Mouse (Mus musculus) hindbrain, embryonic 15.5 days (tissue): ENCODE measurements around the gene Akap11. TPM values are rescaled to one million over a fixed set of nuclear protein-coding genes. Genes with fewer than 3 reads are reported as not detected.
"Not testable (repeated sequence)": the region's sequence is repeated elsewhere in the genome, so short reads cannot be mapped to it uniquely, and the experiment has no call there.

Experiments used
- ATAC-seq: fragments of 200-750 bp; cut with Nextera tagmentation; 2 replicates; pipeline ENCODE4 v1.8.0; 2017; ENCODE audit warnings: low read depth, moderate number of reproducible peaks, moderate TSS enrichment; ENCODE audit not compliant: low FRiP score
- H3K27ac ChIP-seq: fragments of 300-500 bp; sonication (generic); replicated peaks from 2 replicates; pipeline ENCODE4 v1.5.1; 2015; ENCODE audit warnings: mild to moderate bottlenecking, inconsistent platforms
- H3K27me3 ChIP-seq: fragments of 300-500 bp; sonication (generic); 2 replicates; pipeline ENCODE4 v1.6.1; 2015; ENCODE audit warnings: control low read depth, inconsistent platforms
- H3K36me3 ChIP-seq: fragments of 300-500 bp; sonication (generic); 2 replicates; pipeline ENCODE4 v1.6.1; 2015; ENCODE audit warnings: control low read depth, inconsistent platforms
- H3K4me1 ChIP-seq: fragments of 300-500 bp; sonication (generic); replicated peaks from 2 replicates; pipeline ENCODE4 v1.6.1; 2015; ENCODE audit warnings: control low read depth, inconsistent platforms
- H3K4me2 ChIP-seq: fragments of 300-500 bp; sonication (generic); 2 replicates; pipeline ENCODE4 v1.6.1; 2015; ENCODE audit warnings: moderate library complexity, mild to moderate bottlenecking, inconsistent platforms
- H3K4me3 ChIP-seq: fragments of 300-500 bp; sonication (generic); 2 replicates; pipeline ENCODE4 v1.5.1; 2015; ENCODE audit warnings: mild to moderate bottlenecking, inconsistent platforms
- H3K9ac ChIP-seq: fragments of 300-500 bp; sonication (generic); 2 replicates; pipeline ENCODE4 v1.6.1; 2015; ENCODE audit warnings: inconsistent platforms
- H3K9me3 ChIP-seq: fragments of 300-500 bp; sonication (generic); 2 replicates; pipeline ENCODE4 v1.6.1; 2016; ENCODE audit warnings: control low read depth, inconsistent platforms
- WGBS: fragments of 180-500 bp; shearing (Covaris S2); methylation state at CpG from one replicate; pipeline ENCODE4 v1.1.7; 2015; 5-methylcytosine and 5-hydroxymethylcytosine counted together
- polyA plus RNA-seq: library from polyadenylated mRNA; unstranded; fragments of >200 nt; fragmentation: Nextera tagmentation; extraction: Ambion mirVana; gene quantifications from 2 replicates; pipeline ENCODE4 v1.2.1, GENCODE M21; 2015

Gene Akap11
- polyA plus RNA-seq: 33.2 and 36.8 TPM in 2 replicates

DNA sequence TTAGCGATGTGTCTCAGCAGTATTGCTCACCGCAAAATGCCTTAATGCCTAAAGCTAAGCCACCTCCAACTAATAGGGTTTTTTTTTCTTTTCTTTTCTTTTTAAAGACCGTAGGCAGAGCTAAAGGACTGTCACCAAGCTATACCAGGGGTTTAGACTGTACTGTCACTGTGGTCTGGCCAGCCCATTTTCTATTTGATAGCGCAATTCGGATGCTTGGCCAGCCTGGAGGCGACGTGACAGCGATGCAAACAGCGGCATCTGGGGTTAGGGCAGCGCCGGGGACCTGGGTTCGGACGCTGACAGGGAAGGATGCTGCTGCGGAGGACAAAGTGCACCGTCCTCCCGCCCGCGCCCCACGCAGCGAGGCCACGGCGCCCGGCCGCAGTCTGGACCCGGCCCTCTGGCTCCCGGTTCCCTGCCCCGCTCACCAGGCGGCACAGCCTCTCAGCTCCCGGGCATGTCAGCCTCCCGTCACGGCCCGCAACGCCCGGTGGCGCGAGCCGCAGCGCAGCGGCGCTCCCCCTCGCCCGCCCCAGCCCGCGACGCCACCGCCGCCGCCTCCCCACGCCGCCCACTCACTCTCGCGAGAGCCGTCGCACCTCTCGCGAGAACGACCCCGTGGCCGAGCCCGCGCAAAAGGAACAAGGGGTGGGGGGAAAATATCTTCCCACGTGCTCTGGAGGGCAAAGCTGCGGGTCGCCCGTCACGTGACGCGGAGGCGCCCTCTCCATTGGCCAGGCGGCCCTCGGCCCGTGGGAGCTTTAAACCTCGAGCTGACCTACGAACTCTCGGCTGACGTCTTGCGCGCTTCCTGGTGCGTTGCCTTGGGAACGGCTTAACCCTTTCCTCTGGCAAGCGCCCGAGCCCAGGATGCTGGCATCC lies at the start of gene Akap11:
Gene Akap11, minus strand, starts transcription at position 528 of the 885 bp plus-strand sequence.
- H3K4me3 ChIP-seq: peak within 1 kb of the TSS; percentile 72
- H3K27ac ChIP-seq: peak within 1 kb of the TSS; percentile 96
- H3K36me3 ChIP-seq: no peaks in the 10 kb centered on the region
- peaks cover 46% of the 10 kb centered on the region for H3K4me1 ChIP-seq
- H3K4me2 ChIP-seq: peak within 1 kb of the TSS; percentile 77
- peak; percentile 97 for ATAC-seq
- under 1% methylated on average over 68 of the region's 82 CpGs for WGBS
- H3K27me3 ChIP-seq: no peaks in the 10 kb centered on the region
- H3K9me3 ChIP-seq: no peaks in the 10 kb centered on the region
- peak within 1 kb of the TSS; percentile 92 for H3K9ac ChIP-seq

DNA sequence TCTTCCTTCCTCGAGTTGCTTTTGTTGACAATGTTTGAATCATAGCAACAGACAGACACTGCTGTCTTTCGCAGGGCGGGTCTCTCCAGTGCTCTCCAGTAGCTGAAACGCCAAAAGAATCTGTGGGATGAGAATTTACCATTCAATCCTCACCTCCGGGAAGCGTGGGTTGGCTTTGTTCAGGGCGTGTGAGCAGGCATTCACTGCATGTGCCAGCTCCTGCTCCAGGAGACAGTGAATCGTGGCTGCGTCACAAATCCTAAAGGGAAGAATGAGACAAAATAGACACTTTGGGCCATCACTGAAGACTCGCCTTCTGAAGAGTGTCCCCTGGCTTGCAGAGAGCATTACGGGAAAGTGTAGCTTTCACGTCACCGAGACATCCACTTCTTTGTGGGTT lies 47.6 kb upstream of the Akap11 start:
- Histone ChIP-seq H3K4me2 (no peak overlapping the region), H3K4me1 (no peaks in the 10 kb centered on the region), H3K9me3 (no peaks in the 10 kb centered on the region), H3K9ac (no peak overlapping the region), H3K36me3 (peaks cover 29% of the 10 kb centered on the region), H3K27me3 (no peaks in the 10 kb centered on the region), H3K4me3 (no peak overlapping the region), H3K27ac (no peak overlapping the region)
- no peak for ATAC-seq
- WGBS: 86% methylated on average over 13 of the region's 13 CpGs

DNA sequence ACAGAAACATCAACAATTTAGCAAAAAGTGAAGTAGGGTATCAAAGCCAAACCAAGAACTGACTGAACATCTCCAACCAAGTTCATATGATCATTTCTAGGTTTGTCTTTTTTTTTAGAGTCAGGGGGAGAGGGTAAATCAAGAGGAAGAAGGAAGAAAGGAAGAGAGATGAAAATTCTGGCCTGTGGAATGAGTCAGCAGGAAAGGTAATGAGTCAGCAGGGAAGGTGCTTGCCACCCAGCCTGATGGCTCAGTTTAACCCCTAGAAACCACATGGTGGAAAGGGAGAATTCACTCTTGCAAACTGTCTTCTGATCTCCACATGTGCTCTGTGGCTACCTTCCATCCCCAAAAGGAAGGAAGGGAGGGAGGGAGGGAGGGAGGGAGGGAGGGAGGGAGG lies 46.6 kb upstream of the Akap11 start:
- Histone ChIP-seq H3K9me3 (no peaks in the 10 kb centered on the region), H3K4me1 (no peaks in the 10 kb centered on the region), H3K27ac (no peak overlapping the region), H3K4me3 (no peak overlapping the region), H3K36me3 (peaks cover 29% of the 10 kb centered on the region), H3K27me3 (no peaks in the 10 kb centered on the region), H3K9ac (no peak overlapping the region), H3K4me2 (no peak overlapping the region)
- no peak for ATAC-seq

DNA sequence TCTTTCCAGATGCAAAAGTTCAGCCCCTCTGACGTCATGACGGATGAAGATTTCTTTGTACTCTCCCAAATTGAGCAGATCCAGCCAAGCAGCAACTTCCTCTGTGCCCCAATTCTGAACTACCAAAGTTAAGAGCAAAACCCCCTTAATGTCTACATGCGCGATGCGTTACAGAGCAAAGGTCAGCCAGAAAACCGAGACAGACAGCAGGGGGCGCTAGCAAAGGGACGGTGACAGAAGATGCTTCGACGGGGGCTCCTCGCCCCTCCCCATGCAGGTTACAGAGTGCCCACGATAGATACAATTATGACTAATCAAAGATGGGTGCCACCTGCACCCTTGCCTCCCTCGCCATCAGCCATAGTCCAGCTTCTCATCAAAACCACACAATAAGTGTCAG lies 39.3 kb upstream of the Akap11 start:
- Histone ChIP-seq H3K9me3 (no peaks in the 10 kb centered on the region), H3K4me2 (no peak overlapping the region), H3K9ac (no peak overlapping the region), H3K4me3 (no peak overlapping the region), H3K27me3 (no peaks in the 10 kb centered on the region), H3K4me1 (no peaks in the 10 kb centered on the region), H3K36me3 (peaks cover 32% of the 10 kb centered on the region), H3K27ac (no peak overlapping the region)
- no peak for ATAC-seq
- WGBS: 78% methylated on average over 13 of the region's 13 CpGs

DNA sequence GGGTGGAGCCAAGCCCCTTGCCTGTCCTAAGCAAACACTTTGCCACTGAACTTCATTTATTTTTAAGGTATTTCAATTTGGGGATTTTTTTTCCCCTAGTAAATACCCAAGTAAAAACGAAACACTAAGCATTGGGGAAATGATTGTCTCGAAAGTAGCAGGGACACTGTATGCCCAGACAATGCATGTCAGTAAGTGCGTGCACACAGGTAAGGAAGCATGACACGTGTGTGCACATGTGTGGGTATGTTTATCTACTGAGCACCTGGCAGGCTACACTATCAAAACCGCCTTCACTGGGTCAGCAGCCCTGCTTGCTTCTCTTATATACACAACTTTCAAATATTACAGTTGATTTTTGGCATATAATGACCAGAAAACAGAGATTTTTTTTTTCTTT lies 31.8 kb upstream of the Akap11 start:
- ATAC-seq: no peak
- no peak overlapping the region for H3K4me3 ChIP-seq
- H3K4me1 ChIP-seq: no peaks in the 10 kb centered on the region
- H3K4me2 ChIP-seq: no peak overlapping the region
- no peak overlapping the region for H3K27ac ChIP-seq
- 96% methylated on average over 5 of the region's 5 CpGs for WGBS
- H3K36me3 ChIP-seq: peaks cover 14% of the 10 kb centered on the region; the same call in 1 of the 2 replicates
- no peaks in the 10 kb centered on the region for H3K9me3 ChIP-seq
- no peaks in the 10 kb centered on the region for H3K27me3 ChIP-seq
- no peak overlapping the region for H3K9ac ChIP-seq

DNA sequence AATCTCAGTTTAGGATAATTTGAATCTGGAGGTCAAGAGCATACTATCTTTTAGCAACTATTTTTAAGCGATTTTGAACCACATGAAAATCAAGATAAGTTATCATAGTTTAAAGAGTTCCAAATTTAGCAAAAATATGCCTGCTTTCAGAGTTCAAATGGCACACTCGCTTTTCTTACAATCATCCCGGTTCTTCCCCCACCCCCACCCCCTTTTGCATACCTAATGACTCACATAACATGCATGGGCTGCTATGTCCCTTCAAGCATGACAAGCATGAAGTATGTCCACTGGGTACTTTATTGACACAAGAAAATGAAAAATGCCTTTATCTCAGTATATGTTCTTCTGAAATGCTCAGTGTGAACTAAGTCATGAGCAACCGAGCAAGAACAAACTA lies 29.8 kb upstream of the Akap11 start:
- Histone ChIP-seq H3K36me3 (peaks cover 6% of the 10 kb centered on the region; the same call in 1 of the 2 replicates), H3K9me3 (no peaks in the 10 kb centered on the region), H3K9ac (no peak overlapping the region), H3K27ac (no peak overlapping the region), H3K4me3 (no peak overlapping the region), H3K27me3 (no peaks in the 10 kb centered on the region), H3K4me2 (no peak overlapping the region), H3K4me1 (no peaks in the 10 kb centered on the region)
- WGBS: 69% methylated on average over 4 of the region's 4 CpGs
- no peak for ATAC-seq

DNA sequence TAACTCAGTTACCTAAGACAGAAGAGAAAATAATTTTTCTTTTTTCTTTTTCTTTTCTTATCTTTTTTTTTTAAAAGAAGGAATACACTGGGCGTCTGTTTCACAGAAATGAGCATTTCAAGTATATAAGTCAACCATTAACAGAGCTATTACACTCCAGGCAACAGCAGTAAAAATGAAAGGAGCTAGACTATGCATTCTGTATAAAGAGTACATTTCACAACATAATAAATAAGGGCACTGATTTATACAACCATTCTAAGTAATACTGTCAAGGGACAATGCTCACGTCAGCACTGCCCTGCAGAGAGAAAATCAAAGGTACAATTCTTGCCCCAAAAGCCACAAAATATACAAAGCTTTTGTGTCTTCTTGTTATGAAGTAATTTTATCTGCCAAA lies 27.7 kb upstream of the Akap11 start:
- H3K4me1 ChIP-seq: no peaks in the 10 kb centered on the region
- H3K9me3 ChIP-seq: no peaks in the 10 kb centered on the region
- ATAC-seq: no peak
- no peaks in the 10 kb centered on the region for H3K27me3 ChIP-seq
- H3K4me2 ChIP-seq: no peak overlapping the region
- 70% methylated on average over 2 of the region's 2 CpGs for WGBS
- no peak overlapping the region for H3K27ac ChIP-seq
- H3K9ac ChIP-seq: no peak overlapping the region
- H3K4me3 ChIP-seq: no peak overlapping the region
- no peaks in the 10 kb centered on the region; the same call in 1 of the 2 replicates for H3K36me3 ChIP-seq

DNA sequence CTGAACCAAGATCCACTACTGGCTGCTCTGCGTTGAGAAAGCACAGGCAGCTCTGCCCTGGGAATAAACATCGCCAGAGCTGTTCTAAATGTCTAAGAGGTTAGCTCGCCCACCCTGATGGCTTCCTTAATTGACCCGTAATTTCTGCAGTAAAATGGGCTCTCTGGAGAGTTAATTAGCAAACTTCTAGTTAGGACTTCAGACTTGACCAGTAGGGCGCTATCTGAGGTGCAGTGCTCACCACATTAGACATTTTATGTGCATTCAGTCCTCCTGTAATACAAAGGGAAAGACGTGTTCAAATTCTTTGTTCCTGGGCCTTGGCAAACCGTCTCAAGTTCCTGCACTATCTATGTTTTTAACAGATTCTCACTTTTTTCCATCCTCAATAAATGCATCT lies 26.6 kb upstream of the Akap11 start:
- H3K4me1 ChIP-seq: no peaks in the 10 kb centered on the region
- H3K27me3 ChIP-seq: no peaks in the 10 kb centered on the region
- H3K9me3 ChIP-seq: no peaks in the 10 kb centered on the region
- no peak overlapping the region for H3K4me2 ChIP-seq
- H3K4me3 ChIP-seq: no peak overlapping the region
- H3K27ac ChIP-seq: no peak overlapping the region
- WGBS: 76% methylated on average over 7 of the region's 7 CpGs
- ATAC-seq: no peak
- H3K9ac ChIP-seq: no peak overlapping the region
- H3K36me3 ChIP-seq: 0 out of 2 replicates have a peak, but pooled peaks cover 3% of the 10 kb centered on the region

DNA sequence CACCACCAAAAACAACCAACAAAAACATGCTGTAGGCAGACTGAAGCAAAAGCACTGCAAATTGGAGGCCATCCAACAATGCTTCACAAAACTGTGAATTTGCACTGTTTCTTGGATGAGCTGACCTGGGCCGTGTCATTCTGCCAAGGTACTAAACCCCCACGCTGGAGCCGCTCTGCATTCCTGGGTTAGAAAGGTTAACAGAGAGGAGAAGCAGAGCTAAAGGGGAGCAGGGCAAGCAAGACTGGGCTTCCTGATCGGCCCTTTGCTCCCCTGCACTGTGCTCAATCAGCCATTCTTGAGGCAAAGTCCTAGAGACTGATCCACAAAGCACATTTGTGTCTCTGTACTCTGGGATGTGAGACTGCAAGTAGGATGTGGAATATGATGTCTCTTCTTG lies 25.5 kb upstream of the Akap11 start:
- WGBS: 77% methylated on average over 4 of the region's 4 CpGs
- Histone ChIP-seq H3K4me1 (no peaks in the 10 kb centered on the region), H3K9me3 (no peaks in the 10 kb centered on the region), H3K36me3 (0 out of 2 replicates have a peak, but pooled peaks cover 3% of the 10 kb centered on the region), H3K4me3 (no peak overlapping the region), H3K27me3 (no peaks in the 10 kb centered on the region), H3K9ac (no peak overlapping the region), H3K4me2 (no peak overlapping the region), H3K27ac (no peak overlapping the region)
- ATAC-seq: no peak

DNA sequence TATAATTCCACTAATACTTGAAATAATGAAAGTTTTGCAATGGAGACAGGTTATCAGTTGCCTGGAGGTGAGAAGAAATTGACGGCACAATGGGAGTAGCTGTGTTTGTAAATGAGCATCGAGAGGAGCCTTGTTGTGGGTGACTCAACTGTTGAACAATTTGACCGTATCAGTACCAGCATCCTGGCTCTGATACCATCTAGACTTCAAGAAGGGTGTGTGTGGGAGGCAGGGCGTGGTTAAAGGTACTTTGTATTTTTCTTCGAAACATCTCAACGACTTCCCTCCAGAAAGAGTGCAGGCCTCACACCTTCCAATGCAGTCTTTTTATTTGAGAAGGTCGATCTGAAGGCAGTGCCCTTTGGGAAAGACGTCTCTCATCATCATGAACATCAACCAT lies 22.4 kb upstream of the Akap11 start:
- no peak for ATAC-seq
- no peaks in the 10 kb centered on the region for H3K4me1 ChIP-seq
- 94% methylated on average over 8 of the region's 8 CpGs for WGBS
- 0 out of 2 replicates have a peak, but pooled peaks cover 3% of the 10 kb centered on the region for H3K36me3 ChIP-seq
- no peaks in the 10 kb centered on the region for H3K27me3 ChIP-seq
- H3K9me3 ChIP-seq: no peaks in the 10 kb centered on the region
- no peak overlapping the region for H3K27ac ChIP-seq
- H3K4me3 ChIP-seq: no peak overlapping the region
- H3K9ac ChIP-seq: no peak overlapping the region
- H3K4me2 ChIP-seq: no peak overlapping the region

DNA sequence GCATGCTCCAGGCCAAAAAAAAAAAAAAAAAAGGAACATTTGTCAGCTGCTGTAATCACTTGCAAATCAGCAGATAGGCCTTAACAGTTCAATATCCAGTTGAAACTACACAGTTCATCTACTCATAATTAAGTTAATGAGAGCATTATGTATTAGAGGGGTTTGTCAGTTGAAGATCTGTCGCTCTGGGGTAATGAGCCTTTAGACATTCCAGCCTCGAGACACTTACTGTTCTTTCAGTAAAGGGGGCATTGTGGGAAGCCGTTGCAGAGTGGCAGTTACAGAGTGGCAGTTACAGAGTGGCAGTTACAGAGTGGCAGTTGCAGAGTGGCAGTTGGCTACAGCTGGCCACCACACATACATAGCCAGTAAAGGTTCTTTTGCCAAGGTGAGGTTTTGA lies 18.2 kb upstream of the Akap11 start:
- H3K27ac ChIP-seq, H3K4me2 ChIP-seq, H3K4me3 ChIP-seq, H3K36me3 ChIP-seq, ATAC-seq, H3K27me3 ChIP-seq, H3K4me1 ChIP-seq, H3K9ac ChIP-seq, H3K9me3 ChIP-seq: not testable (repeated sequence)
- 60% methylated on average over 3 of the region's 3 CpGs for WGBS

DNA sequence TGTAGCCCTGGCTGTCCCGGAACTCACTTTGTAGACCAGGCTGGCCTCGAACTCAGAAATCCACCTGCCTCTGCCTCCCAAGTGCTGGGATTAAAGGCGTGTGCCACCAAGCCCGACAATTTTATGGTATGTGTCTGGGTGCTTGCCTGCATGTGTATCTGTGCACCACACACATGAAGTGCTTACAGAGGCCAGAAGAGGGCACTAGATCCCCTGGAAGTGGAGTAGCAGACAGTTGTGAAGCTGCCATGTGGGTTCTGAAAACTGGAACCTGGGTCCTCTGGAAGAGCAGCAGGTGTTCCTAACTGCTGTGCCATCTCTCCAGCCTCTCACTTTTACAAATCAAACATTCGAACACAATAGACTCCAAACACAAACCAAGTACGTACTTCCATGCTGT lies 17.1 kb upstream of the Akap11 start:
- Histone ChIP-seq H3K4me1 (no peaks in the 10 kb centered on the region), H3K27ac (no peak overlapping the region), H3K27me3 (no peaks in the 10 kb centered on the region), H3K36me3 (no peaks in the 10 kb centered on the region), H3K4me2 (no peak overlapping the region), H3K4me3 (no peak overlapping the region), H3K9me3 (no peaks in the 10 kb centered on the region), H3K9ac (no peak overlapping the region)
- 93% methylated on average over 6 of the region's 6 CpGs for WGBS
- no peak for ATAC-seq

DNA sequence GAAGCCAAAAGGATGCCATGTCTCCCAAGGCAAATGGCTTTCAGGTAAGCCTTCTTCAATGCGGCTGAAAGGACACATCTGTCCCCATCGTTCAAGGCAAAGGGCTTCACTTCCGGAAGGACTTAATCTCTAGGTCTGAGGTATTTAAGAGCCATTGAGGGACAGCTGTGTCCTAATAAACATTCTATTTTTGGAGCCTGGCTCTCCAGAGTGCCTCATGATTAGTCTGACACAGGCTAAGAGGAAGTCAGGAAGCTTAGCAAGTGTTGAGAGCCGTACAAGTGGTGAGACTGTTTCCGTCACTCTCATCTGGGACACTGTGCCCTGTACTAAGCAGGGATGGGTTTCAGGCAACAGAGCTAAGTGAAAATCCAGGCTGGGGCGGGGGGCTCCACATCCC lies 12.2 kb upstream of the Akap11 start:
- ATAC-seq: no peak
- no peak overlapping the region for H3K4me3 ChIP-seq
- H3K27me3 ChIP-seq: no peaks in the 10 kb centered on the region
- WGBS: 85% methylated on average over 6 of the region's 6 CpGs
- no peak overlapping the region for H3K27ac ChIP-seq
- no peak overlapping the region for H3K4me2 ChIP-seq
- no peaks in the 10 kb centered on the region for H3K36me3 ChIP-seq
- no peaks in the 10 kb centered on the region for H3K9me3 ChIP-seq
- no peak overlapping the region for H3K9ac ChIP-seq
- no peaks in the 10 kb centered on the region for H3K4me1 ChIP-seq
